Mouse (Mus musculus): Measurements from ENCODE around the gene Arhgef5. TPM values are rescaled to one million over a fixed set of nuclear protein-coding genes. Genes with fewer than 3 reads are reported as not detected.

Gene Arhgef5
- 0.27 TPM for polyA plus RNA-seq (2017; shearing (Covaris generic))

DNA sequence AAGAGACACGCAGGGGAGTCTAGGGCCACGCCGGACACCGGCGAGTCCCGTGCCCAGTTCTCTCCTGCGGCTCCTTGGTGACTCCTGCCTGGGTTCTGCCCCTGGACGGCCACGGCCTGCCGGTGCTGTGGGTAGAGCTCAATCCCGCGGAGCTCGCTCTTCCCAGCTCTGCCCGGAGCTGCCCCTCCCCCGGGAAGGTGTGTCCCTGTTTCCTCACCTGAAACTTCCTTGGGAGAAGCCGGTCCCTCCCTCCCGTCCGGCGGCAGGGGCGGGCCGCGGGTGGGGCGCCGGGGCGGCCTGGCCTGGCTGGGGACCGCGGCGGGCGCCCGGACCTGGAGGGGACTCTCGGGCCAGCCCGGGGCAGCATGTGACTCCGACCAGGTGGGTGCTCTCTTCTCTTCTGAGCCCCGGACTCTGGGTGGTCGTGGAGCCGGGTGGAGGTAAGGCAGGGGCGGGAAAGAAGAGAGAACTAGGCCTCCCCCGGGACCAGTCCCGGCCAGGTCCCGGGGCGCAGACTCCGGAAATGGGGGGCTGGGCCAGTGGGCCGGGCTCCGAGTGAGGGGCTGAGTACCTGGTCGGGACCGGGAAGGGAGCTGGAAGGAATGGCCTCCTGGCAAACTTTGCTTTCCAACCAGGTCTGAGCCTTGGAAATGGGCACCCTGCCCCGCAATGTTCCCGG lies at the start of gene Arhgef5:
TSS of gene Arhgef5 (plus strand) at position 220 of the 679 bp plus-strand sequence.

DNA sequence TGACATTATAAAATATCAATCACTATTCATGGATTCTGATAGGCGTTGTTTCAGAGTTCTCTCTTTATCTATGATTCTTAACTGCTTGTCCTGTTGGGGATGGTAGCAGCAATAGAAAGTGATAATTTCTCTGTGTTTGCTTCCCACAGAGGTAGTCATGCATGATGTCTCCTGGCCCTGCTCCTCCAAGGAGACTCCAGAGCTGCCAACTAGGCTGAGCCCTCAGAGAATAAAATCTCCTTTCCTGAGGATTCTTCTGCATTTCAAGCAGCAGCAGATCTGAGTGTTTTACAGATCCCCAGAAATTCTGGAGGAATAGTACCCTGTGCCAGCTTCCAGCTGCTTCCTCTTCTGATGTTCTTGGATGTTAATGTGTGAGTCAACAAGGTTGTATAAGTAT lies 34.1 kb upstream of the Arhgef5 start, which contains the start of gene Olfr47:
TSS of gene Olfr47 (plus strand) at position 275 of the 400 bp plus-strand sequence.

DNA sequence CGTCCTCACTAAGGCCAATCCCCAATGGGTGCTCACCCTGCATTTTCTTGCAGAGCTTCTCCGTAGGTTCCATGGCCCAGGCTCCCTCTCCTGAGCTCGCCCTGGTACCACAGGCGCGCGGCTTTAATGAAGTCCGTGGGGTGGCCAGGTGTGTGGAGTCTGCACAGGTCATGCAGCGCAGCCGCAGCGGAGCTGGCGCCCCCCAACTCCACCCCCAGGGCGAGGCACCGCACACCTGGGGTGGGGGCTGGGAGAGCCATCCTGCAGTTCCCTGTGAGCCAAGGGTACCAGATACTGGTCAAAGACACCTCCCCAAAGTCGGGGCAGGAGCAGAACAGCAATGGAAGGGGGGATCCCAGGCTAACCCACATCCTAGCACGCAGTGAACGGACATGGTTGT lies 44.1 kb downstream of the Arhgef5 start, which contains the start of gene Nobox:
TSS of gene Nobox (minus strand) at position 101 of the 400 bp plus-strand sequence.

Other genes starting within 250 kb of the Arhgef5 start
- gene Olfr441, start 159.2 kb upstream of the Arhgef5 start, polyA plus RNA-seq (2017; shearing (Covaris generic)), result not detected
- 0.11 TPM for gene Olfr237-ps1, start 119.0 kb upstream of the Arhgef5 start, polyA plus RNA-seq (2017; shearing (Covaris generic))
- not detected for gene Olfr437, start 102.3 kb upstream of the Arhgef5 start, polyA plus RNA-seq (2017; shearing (Covaris generic))
- gene Olfr13, start 93.4 kb upstream of the Arhgef5 start, polyA plus RNA-seq (2017; shearing (Covaris generic)), result not detected
- not detected for gene Olfr435, start 68.4 kb upstream of the Arhgef5 start, polyA plus RNA-seq (2017; shearing (Covaris generic))
- gene Olfr434, start 52.6 kb upstream of the Arhgef5 start, polyA plus RNA-seq (2017; shearing (Covaris generic)), result not detected
- gene Olfr47, start 34.1 kb upstream of the Arhgef5 start, polyA plus RNA-seq (2017; shearing (Covaris generic)), result not detected
- gene Nobox, start 44.0 kb downstream of the Arhgef5 start, polyA plus RNA-seq (2017; shearing (Covaris generic)), result not detected